Mouse (Mus musculus): ENCODE measurements at regions not wholly inside any gene's neighbourhood (a gene's known extent, or its start where the extent isn't known, plus 50 kb on each side); places are given as distances from the start of the nearest gene placed in this dataset.
"Not testable (repeated sequence)": the region's sequence is repeated elsewhere in the genome, so short reads cannot be mapped to it uniquely, and the experiment has no call there.

- no peak for DNase-seq (ENCODE audit: low spot score)
Observed at GRCm38 (mm10) chr4:153160115-153160514, 322.5 kb downstream of the Ajap1 start.

- no peak for DNase-seq (ENCODE audit: low spot score)
Observed at GRCm38 (mm10) chr4:153157572-153157971, 325.0 kb downstream of the Ajap1 start.

GRCm38 (mm10) chr4:153152923-153153322 is 329.7 kb downstream of the Ajap1 start:
- DNase-seq (ENCODE audit: low spot score), result not testable (repeated sequence)

GRCm38 (mm10) chr4:153133147-153133546 is 349.5 kb downstream of the Ajap1 start:
- DNase-seq (ENCODE audit: low spot score), result no peak

DNA sequence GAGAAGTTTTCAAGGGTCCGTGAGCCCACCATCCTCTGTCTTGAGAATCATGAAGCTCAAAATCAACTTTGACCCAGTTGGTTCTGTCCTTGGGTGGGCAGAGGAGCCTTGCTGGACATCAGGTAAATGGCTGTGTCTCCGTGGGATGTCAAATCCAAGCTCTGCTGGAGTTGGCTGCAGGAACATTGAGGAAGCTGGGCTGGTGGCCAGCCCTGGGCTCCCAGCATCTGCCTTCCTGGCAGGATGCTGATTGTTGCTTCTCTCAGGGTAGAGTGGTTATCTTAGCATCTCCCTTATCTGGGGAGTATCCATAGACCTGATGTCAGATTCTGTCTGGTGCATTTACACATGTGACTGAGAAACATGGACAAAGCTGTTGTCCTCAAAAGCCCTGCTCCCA is 353.3 kb downstream of the Ajap1 start:
- no peak for DNase-seq (ENCODE audit: low spot score)

GRCm38 (mm10) chr4:153128162-153128561 is 354.4 kb downstream of the Ajap1 start:
- no peak for DNase-seq (ENCODE audit: low spot score)

GRCm38 (mm10) chr4:153120480-153120879 is 362.1 kb downstream of the Ajap1 start:
- no peak for DNase-seq (ENCODE audit: low spot score)

DNA sequence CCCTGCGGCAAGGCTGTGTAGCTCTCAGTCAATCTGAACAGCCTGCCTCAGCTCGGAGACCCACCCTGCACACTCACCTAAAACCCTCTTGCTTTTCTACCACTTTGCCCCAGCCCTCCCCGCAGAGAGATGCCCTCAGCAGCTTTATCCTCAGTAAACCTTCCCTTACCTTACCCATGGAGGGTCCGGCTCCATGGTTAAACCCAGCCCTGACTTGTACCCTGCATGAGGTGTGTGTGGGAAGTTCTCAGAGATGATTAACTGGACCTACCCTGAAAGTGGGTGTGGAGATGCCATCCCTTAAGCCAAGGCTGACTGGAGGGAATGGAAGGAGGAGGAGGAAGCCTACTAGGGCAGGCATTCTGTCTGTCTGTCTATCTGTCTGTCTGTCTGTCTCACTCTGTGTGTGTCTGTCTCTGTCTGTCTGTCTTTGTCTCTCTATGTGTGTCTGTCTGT is 362.9 kb downstream of the Ajap1 start:
- no peak for DNase-seq (ENCODE audit: low spot score)

- no peak for DNase-seq (ENCODE audit: low spot score)
Observed at GRCm38 (mm10) chr4:153118824-153119646, 363.6 kb downstream of the Ajap1 start.

DNA sequence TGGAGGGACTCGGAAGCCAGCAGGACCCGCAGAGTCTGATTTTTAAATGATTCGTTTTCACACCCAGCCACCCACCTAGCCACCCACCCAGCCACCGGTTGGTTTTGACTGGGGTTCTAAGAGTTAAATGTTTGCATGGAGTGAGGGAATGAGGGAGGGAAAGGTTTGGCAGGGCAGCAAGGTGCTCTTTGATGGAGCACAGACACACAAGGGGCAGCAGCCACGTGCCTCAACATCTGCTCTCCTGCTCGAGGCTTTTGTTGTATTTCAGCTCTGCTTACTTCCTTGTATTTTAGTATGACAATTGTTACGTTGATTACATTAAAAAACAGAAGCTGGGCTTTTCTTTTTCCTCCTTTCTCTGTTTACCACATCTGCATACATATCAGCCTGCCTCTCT is 367.6 kb downstream of the Ajap1 start:
- DNase-seq (ENCODE audit: low spot score), result no peak

DNA sequence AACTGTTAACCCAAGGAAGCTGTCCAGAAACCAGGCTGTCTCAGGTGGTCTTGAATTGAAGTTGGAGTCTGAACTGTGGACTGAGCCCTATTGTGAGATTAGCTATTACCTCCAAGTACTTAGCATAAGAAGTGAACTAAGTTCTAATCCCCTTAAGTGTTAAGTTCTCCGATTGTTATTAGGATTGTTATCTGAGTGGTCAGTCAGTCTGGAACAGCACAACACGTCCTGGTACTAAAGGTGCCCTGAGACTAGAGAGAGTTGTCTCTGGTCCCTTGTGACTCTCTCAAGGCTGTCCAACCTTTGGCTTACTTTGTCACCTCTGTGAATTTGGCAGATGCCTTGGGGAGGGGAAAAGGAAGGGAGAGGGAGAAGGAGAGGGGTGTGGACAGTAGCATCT is 369.0 kb downstream of the Ajap1 start:
- DNase-seq (ENCODE audit: low spot score), result no peak

- DNase-seq (ENCODE audit: low spot score), result peak; percentile 3
Observed at GRCm38 (mm10) chr4:153110291-153110746, 372.3 kb downstream of the Ajap1 start.

DNA sequence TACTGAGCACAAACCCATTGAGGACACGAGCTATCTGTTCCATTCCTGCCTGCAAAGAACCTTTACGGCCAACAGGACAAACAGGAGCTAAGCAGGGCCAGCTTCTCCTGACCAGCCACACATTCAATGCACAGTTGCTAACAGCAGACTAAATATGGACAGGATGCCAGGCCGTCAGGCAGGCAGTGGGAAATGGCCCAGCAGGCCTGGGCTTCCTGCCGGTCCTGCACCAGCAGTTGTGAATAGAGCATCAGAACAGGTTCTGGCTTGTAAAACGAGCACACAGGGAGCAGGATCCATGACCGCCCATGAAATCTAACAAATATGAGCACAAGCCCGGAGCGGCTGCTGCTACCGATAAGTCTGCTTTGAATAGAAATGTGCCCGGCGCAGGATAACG is 384.0 kb downstream of the Ajap1 start:
- no peak for DNase-seq (ENCODE audit: low spot score)

DNA sequence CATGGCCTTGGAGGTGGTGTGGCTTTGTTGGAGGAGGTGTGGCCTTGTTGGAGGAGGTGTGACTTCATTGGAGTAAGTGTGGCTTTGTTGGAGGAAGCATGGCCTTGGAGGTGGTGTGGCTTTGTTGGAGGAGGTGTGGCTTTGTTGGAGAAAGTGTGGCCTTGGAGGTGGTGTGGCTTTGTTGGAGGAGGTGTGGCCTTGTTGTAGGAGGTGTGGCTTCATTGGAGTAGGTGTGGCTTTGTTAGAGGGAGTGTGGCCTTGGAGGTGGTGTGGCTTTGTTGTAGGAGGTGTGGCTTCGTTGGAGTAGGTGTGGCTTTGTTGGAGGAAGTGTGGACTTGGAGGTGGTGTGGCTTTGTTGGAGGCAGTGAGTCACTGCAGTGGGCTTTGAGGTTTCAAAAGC is 385.0 kb downstream of the Ajap1 start:
- DNase-seq (ENCODE audit: low spot score), result no peak

- no peak for DNase-seq (ENCODE audit: low spot score)
Observed at GRCm38 (mm10) chr4:153093129-153093528, 389.5 kb downstream of the Ajap1 start.

GRCm38 (mm10) chr4:153082166-153082565 is 400.4 kb downstream of the Ajap1 start:
- no peak for DNase-seq (ENCODE audit: low spot score)

DNA sequence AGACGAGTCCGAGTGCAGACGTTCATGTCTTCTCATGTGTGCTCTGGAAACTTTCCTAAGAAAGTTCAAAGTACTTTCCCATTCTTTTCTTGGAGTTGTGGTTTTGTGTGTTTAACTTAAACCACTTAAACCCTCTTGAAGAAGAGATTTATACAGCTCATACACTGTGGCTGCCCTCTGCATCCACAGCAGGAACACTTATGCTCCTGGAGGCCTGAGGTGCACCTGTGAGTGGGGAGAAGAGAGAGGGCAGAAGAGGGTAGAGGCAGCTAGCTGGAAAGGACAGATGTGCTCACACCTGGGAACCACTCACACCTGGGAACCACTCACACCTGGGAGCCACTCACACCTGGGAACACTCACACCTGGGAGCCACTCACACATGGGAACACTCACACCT is 408.0 kb downstream of the Ajap1 start:
- no peak for DNase-seq (ENCODE audit: low spot score)

- no peak for DNase-seq (ENCODE audit: low spot score)
Observed at GRCm38 (mm10) chr4:153070190-153070745, 412.3 kb downstream of the Ajap1 start.

- no peak for DNase-seq (ENCODE audit: low spot score)
Observed at GRCm38 (mm10) chr4:153068484-153069033, 414.1 kb downstream of the Ajap1 start.

DNA sequence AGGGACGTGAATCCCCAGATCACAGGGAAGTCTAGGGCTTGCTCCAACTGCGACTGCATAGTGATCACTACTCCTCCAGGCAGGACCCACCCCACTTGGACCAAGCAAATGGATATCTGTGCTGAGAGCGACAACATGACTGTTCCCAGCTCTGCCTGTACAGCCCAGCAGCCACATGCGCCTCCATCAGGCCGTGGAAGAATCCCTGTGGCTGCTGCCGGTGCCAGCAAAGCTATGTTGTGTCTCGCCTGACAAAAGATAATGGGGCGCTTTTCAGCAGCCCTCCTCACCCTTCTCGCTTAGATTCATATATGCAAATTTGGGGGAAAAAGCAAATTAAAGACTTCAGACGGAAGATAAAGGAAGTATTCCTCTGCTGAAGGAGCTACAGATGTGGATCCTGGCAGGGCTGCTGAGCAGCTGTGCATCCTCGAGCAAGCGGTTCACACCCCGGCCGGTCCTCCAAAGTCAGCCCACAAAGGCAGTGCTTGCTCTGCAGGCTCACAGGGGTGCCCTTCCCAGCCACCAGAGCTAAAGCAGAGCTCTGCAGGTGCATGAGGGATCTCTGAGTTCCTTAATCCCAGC is 418.5 kb downstream of the Ajap1 start:
- no peak for DNase-seq (ENCODE audit: low spot score)

GRCm38 (mm10) chr4:153063402-153063801 is 419.2 kb downstream of the Ajap1 start:
- no peak for DNase-seq (ENCODE audit: low spot score)

GRCm38 (mm10) chr4:153058152-153058551 is 424.5 kb downstream of the Ajap1 start:
- no peak for DNase-seq (ENCODE audit: low spot score)

DNA sequence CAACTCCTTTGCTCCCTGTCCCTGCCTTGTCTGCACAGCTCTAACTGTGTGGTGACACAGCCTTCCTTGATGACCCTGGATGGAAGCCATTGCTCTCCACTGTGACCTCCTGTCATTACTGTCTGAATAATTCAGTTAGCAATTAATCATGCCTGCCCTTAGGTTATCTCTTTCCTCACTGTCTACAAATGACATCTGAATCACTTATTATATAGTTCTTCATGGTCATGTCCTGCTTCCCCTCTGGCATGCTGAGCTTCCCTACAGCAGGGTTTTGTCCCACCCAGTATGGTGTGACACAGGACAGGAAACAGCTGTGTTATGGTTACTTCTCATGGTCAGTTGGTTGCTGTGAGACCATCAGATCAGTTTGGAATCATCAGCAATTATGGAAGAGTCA is 458.9 kb downstream of the Ajap1 start:
- DNase-seq (ENCODE audit: low spot score), result no peak
